Mouse (Mus musculus): ENCODE measurements at regions not wholly inside any gene's neighbourhood (a gene's known extent, or its start where the extent isn't known, plus 50 kb on each side); places are given as distances from the start of the nearest gene placed in this dataset.
"Not testable (repeated sequence)": the region's sequence is repeated elsewhere in the genome, so short reads cannot be mapped to it uniquely, and the experiment has no call there.

DNA sequence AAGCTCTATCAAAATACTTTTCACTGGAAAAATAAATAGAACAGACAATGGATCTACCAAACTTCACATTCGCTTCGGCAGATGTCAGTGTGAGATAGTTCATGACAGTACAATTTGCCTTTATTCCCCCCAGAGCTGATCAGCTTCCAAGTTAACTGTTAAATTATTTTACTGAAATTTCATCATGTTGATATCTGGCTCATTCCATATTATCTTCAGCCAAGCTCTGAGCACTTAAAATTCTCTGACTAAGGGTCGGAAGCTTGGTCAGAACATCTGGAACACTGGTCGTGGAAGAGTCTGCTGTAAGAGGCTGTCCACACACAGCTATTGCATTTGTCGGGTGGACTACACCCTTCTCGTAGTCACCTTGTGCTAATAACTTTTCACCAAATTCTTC, 181.3 kb upstream of the Thumpd2 start:
- no peaks in the 10 kb centered on the region; the same call in 1 of the 2 replicates for H3K27me3 ChIP-seq
- H3K4me1 ChIP-seq (replicated peaks), result peaks cover 3% of the 10 kb centered on the region
- H3K27ac ChIP-seq, result no peak overlapping the region
- ATAC-seq (ENCODE audit: insufficient number of reproducible peaks, insufficient read depth, low FRiP score, low TSS enrichment, low read depth), result no peak
- WGBS, result 92% methylated on average over 6 of the region's 6 CpGs
- H3K4me2 ChIP-seq, result no peak overlapping the region
- no peak overlapping the region for H3K4me3 ChIP-seq (replicated peaks)
- H3K9me3 ChIP-seq, result no peaks in the 10 kb centered on the region
- no peaks in the 10 kb centered on the region for H3K36me3 ChIP-seq
- no peak overlapping the region for H3K9ac ChIP-seq (replicated peaks)

DNA sequence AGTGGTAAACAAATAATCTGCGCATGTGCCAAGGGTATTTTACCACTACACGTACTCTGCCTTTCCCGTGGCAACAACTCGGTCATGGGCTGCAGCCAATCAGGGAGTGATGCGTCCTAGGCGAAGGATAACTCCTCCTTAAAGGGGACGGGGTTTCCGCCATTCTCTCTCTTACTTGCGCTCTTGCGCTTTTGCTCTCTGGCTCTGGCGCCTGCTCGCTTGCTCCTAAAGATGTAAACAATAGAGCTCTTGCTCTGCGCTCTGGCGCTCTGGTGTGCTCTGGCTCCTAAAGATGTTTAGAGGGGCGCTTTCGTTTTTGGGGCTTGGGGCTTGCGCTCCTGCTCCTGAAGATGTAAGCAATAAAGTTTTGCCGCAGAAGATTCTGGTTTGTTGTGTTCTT, 166.9 kb upstream of the Thumpd2 start:
- 98% methylated on average over 11 of the region's 18 CpGs for WGBS
- not testable (repeated sequence) for H3K9ac ChIP-seq (replicated peaks); H3K9me3 ChIP-seq; H3K27me3 ChIP-seq; ATAC-seq (ENCODE audit: insufficient number of reproducible peaks, insufficient read depth, low FRiP score, low TSS enrichment, low read depth); H3K4me3 ChIP-seq (replicated peaks); H3K36me3 ChIP-seq; H3K4me1 ChIP-seq (replicated peaks); H3K4me2 ChIP-seq; H3K27ac ChIP-seq

GRCm38 (mm10) chr17:81225281-81225680, 160.4 kb upstream of the Thumpd2 start:
- ATAC-seq (ENCODE audit: insufficient number of reproducible peaks, insufficient read depth, low FRiP score, low TSS enrichment, low read depth), result no peak
- Histone ChIP-seq H3K4me3 (replicated peaks) (no peak overlapping the region), H3K27me3 (no peaks in the 10 kb centered on the region), H3K9me3 (no peaks in the 10 kb centered on the region), H3K36me3 (no peaks in the 10 kb centered on the region), H3K27ac (no peak overlapping the region), H3K4me2 (no peak overlapping the region), H3K9ac (replicated peaks) (no peak overlapping the region), H3K4me1 (replicated peaks) (no peaks in the 10 kb centered on the region)

- H3K27me3 ChIP-seq, result no peaks in the 10 kb centered on the region
- WGBS, result 93% methylated on average over 3 of the region's 3 CpGs
- no peaks in the 10 kb centered on the region for H3K36me3 ChIP-seq
- no peak overlapping the region for H3K9ac ChIP-seq (replicated peaks)
- H3K4me2 ChIP-seq, result no peak overlapping the region
- H3K4me1 ChIP-seq (replicated peaks), result no peaks in the 10 kb centered on the region
- no peak for ATAC-seq (ENCODE audit: insufficient number of reproducible peaks, insufficient read depth, low FRiP score, low TSS enrichment, low read depth)
- no peak overlapping the region for H3K27ac ChIP-seq
- H3K4me3 ChIP-seq (replicated peaks), result no peak overlapping the region
- H3K9me3 ChIP-seq, result no peaks in the 10 kb centered on the region
Measured at GRCm38 (mm10) chr17:81221436-81221835, 156.6 kb upstream of the Thumpd2 start.

GRCm38 (mm10) chr17:81214844-81215243, 150.0 kb upstream of the Thumpd2 start:
- ATAC-seq (ENCODE audit: insufficient number of reproducible peaks, insufficient read depth, low FRiP score, low TSS enrichment, low read depth), result no peak
- no peaks in the 10 kb centered on the region for H3K27me3 ChIP-seq
- H3K4me3 ChIP-seq (replicated peaks), result no peak overlapping the region
- H3K9me3 ChIP-seq, result 0 out of 2 replicates have a peak, but pooled peaks cover 3% of the 10 kb centered on the region
- no peak overlapping the region for H3K9ac ChIP-seq (replicated peaks)
- H3K36me3 ChIP-seq, result no peaks in the 10 kb centered on the region
- no peaks in the 10 kb centered on the region for H3K4me1 ChIP-seq (replicated peaks)
- H3K27ac ChIP-seq, result no peak overlapping the region
- no peak overlapping the region for H3K4me2 ChIP-seq
- 85% methylated on average over 7 of the region's 7 CpGs for WGBS

GRCm38 (mm10) chr17:81212043-81212442, 147.2 kb upstream of the Thumpd2 start:
- WGBS, result 40% methylated on average over 3 of the region's 3 CpGs
- Histone ChIP-seq H3K27me3 (no peaks in the 10 kb centered on the region), H3K27ac (no peak overlapping the region), H3K4me1 (replicated peaks) (no peaks in the 10 kb centered on the region), H3K9me3 (0 out of 2 replicates have a peak, but pooled peaks cover 4% of the 10 kb centered on the region), H3K4me2 (no peak overlapping the region), H3K9ac (replicated peaks) (no peak overlapping the region), H3K4me3 (replicated peaks) (no peak overlapping the region), H3K36me3 (no peaks in the 10 kb centered on the region)
- no peak for ATAC-seq (ENCODE audit: insufficient number of reproducible peaks, insufficient read depth, low FRiP score, low TSS enrichment, low read depth)

DNA sequence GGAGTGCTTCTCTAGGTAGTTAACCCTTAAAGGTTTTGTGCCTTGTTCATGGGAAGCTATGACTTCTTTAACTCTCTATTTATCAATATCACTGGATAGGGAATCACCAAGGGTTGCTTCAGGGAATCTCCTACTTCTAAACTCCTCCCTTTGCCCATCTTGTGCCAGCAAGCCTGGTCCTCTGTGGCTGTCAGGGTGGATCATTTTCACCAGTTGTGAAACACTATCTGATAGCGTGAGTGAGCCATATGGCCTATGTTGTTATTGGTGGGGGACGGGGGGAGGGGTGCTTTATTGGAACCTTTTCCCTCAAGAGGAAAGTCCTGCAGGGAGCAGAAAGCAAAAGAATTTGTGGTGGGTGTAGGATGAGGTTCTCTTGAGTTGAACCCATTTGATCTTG, 145.5 kb upstream of the Thumpd2 start:
- no peak for ATAC-seq (ENCODE audit: insufficient number of reproducible peaks, insufficient read depth, low FRiP score, low TSS enrichment, low read depth)
- Histone ChIP-seq H3K4me1 (replicated peaks) (no peaks in the 10 kb centered on the region), H3K27me3 (no peaks in the 10 kb centered on the region), H3K9ac (replicated peaks) (no peak overlapping the region), H3K36me3 (no peaks in the 10 kb centered on the region), H3K4me2 (no peak overlapping the region), H3K4me3 (replicated peaks) (no peak overlapping the region), H3K27ac (no peak overlapping the region), H3K9me3 (peaks cover 17% of the 10 kb centered on the region; the same call in 1 of the 2 replicates)
- WGBS, result 76% methylated on average over 2 of the region's 2 CpGs

GRCm38 (mm10) chr17:81209323-81209722, 144.4 kb upstream of the Thumpd2 start:
- no peaks in the 10 kb centered on the region for H3K36me3 ChIP-seq
- no peak overlapping the region for H3K9ac ChIP-seq (replicated peaks)
- no peak overlapping the region for H3K27ac ChIP-seq
- no peak for ATAC-seq (ENCODE audit: insufficient number of reproducible peaks, insufficient read depth, low FRiP score, low TSS enrichment, low read depth)
- H3K4me1 ChIP-seq (replicated peaks), result no peaks in the 10 kb centered on the region
- no peak overlapping the region for H3K4me3 ChIP-seq (replicated peaks)
- H3K4me2 ChIP-seq, result no peak overlapping the region
- H3K9me3 ChIP-seq, result peaks cover 17% of the 10 kb centered on the region; the same call in 1 of the 2 replicates
- WGBS, result 85% methylated on average over 3 of the region's 3 CpGs
- no peaks in the 10 kb centered on the region for H3K27me3 ChIP-seq

DNA sequence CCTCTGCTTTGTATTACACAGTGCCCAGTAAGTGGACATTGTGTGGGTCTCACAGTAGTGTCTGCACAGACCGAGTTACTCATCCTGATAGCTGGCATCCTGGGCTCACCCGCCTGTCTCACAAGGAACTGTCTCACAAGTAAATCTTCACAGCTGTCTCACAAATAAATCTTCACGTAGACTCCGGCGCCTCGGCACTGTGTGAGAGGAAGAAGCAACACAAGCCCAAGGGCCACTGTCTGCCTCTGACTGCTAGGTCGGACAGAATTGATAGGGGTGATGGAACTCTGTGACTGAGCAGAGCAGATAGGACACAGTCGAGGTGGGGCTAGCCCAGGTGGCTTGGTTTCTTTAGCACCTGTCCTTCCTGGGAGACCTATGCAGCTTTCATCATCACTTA, 136.2 kb upstream of the Thumpd2 start:
- Histone ChIP-seq H3K4me3 (replicated peaks) (no peak overlapping the region), H3K9ac (replicated peaks) (no peak overlapping the region), H3K4me2 (no peak overlapping the region), H3K27ac (no peak overlapping the region), H3K4me1 (replicated peaks) (no peaks in the 10 kb centered on the region), H3K9me3 (peaks cover 3% of the 10 kb centered on the region; the same call in 1 of the 2 replicates), H3K36me3 (no peaks in the 10 kb centered on the region), H3K27me3 (no peaks in the 10 kb centered on the region)
- WGBS, result 69% methylated on average over 8 of the region's 8 CpGs
- ATAC-seq (ENCODE audit: insufficient number of reproducible peaks, insufficient read depth, low FRiP score, low TSS enrichment, low read depth), result no peak

GRCm38 (mm10) chr17:81194006-81194405, 129.1 kb upstream of the Thumpd2 start:
- Histone ChIP-seq H3K4me3 (replicated peaks) (no peak overlapping the region), H3K4me2 (peak overlapping the region; percentile 9), H3K4me1 (replicated peaks) (peaks cover 6% of the 10 kb centered on the region; the same call in 1 of the 2 replicates), H3K9me3 (no peaks in the 10 kb centered on the region), H3K27me3 (no peaks in the 10 kb centered on the region), H3K9ac (replicated peaks) (no peak overlapping the region), H3K27ac (no peak overlapping the region), H3K36me3 (no peaks in the 10 kb centered on the region)
- WGBS, result 60% methylated on average over 10 of the region's 10 CpGs
- no peak for ATAC-seq (ENCODE audit: insufficient number of reproducible peaks, insufficient read depth, low FRiP score, low TSS enrichment, low read depth)

DNA sequence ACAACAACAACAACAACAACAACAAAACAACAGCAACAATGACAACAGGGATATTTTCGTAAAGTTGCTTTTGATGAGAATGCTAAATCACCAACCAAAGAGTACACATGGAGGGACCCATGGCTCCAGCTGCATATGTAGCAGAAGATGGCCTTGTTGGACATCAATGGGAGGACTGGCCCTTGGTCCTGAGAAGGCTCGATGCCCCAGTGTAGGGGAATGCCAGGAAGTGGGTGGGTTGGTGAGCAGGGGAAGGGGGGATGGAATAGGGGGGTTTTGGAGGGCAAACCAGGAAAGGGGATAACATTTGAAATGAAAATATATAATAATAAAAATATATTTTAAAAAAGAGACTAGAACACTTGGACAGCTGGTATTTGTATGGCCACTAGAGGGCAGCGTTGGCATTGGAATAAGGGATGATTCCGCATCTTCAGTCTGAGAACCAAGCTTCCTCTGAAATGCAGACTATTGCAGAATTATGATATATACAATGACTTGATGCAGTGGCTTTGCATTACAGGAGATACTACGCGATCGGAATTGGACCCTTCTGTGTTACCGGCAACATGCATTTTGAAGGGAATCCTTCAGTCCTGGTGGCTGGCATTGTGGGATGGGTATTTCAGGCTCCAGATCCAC, 128.5 kb upstream of the Thumpd2 start:
- no peak for ATAC-seq (ENCODE audit: insufficient number of reproducible peaks, insufficient read depth, low FRiP score, low TSS enrichment, low read depth)

GRCm38 (mm10) chr17:81189996-81190395, 125.1 kb upstream of the Thumpd2 start:
- no peaks in the 10 kb centered on the region for H3K36me3 ChIP-seq
- H3K27ac ChIP-seq, result no peak overlapping the region
- no peak overlapping the region for H3K4me3 ChIP-seq (replicated peaks)
- ATAC-seq (ENCODE audit: insufficient number of reproducible peaks, insufficient read depth, low FRiP score, low TSS enrichment, low read depth), result peak; percentile 40; the same call in 1 of the 2 replicates
- no peaks in the 10 kb centered on the region for H3K27me3 ChIP-seq
- WGBS, result 51% methylated on average over 4 of the region's 4 CpGs
- H3K9ac ChIP-seq (replicated peaks), result no peak overlapping the region
- H3K9me3 ChIP-seq, result no peaks in the 10 kb centered on the region
- H3K4me1 ChIP-seq (replicated peaks), result peaks cover 6% of the 10 kb centered on the region; the same call in 1 of the 2 replicates
- no peak overlapping the region for H3K4me2 ChIP-seq

More for the DNA sequence above, 128.5 kb upstream of the Thumpd2 start:
- Histone ChIP-seq H3K36me3 (no peaks in the 10 kb centered on the region), H3K9ac (replicated peaks) (no peak overlapping the region), H3K4me1 (replicated peaks) (peaks cover 6% of the 10 kb centered on the region; the same call in 1 of the 2 replicates), H3K9me3 (no peaks in the 10 kb centered on the region), H3K4me2 (peak overlapping the region; percentile 9), H3K4me3 (replicated peaks) (no peak overlapping the region), H3K27ac (no peak overlapping the region), H3K27me3 (no peaks in the 10 kb centered on the region)
- 39% methylated on average over 8 of the region's 8 CpGs for WGBS
